Mouse (Mus musculus): ENCODE measurements around the gene Tollip.

GRCm38 (mm10) chr7:141945927-141946326, 27.6 kb upstream of the Tollip start:
- TF ChIP-seq CTCF (conservative IDR thresholded peaks at IDR 0.05; ENCODE audit: low read length): no peak
- no peak for TF ChIP-seq NANOG (IDR thresholded peaks at IDR 0.05; ENCODE audit: borderline replicate concordance, low read length)
- no peak for TF ChIP-seq POU5F1 (IDR thresholded peaks at IDR 0.05; ENCODE audit: borderline replicate concordance, low read length)
